Mouse (Mus musculus): ENCODE measurements around the gene Oas1f. TPM values are rescaled to one million over a fixed set of nuclear protein-coding genes. Genes with fewer than 3 reads are reported as not detected.

Oas1f gene
- polyA plus RNA-seq, 1 experiment from 2014 or later, result not detected

DNA sequence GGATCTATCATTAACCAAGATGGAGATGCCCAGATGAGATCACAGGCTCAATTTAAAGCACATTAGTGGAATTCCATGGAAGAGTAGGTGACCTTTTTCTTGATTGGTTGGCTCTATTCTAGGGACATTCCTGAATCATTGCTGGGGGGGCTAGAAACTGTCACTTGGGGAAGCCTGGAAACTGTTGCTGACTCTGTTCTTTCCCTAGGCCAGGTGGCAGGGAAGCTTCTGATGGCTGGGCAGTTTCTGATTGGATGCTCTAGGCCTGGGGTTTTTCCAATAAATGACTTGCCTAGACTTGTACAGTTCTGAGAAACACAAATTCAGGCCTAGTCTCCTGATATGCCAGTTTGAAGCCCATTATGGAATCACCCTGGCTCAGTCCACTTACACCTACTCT lies 28.2 kb upstream of the Oas1f start:
- Histone ChIP-seq H3K4me2 (no peak overlapping the region), H3K27me3 (replicated peaks; ENCODE audit: control insufficient read depth, insufficient read depth, low read length) (no peaks in the 10 kb centered on the region), H3K9ac (ENCODE audit: low read depth, low read length) (no peak overlapping the region), H3K9me3 (ENCODE audit: control insufficient read depth, low read length) (no peaks in the 10 kb centered on the region), H3K27ac (ENCODE audit: low read depth, low read length) (no peak overlapping the region), H3K4me3 (ENCODE audit: low read depth, low read length) (no peak overlapping the region), H3K4me1 (replicated peaks; ENCODE audit: control insufficient read depth, insufficient read depth, low read length) (no peaks in the 10 kb centered on the region), H3K36me3 (ENCODE audit: control insufficient read depth, insufficient read depth, low read length) (no peaks in the 10 kb centered on the region)
- DNase-seq (ENCODE audit: low spot score) (no peak), ATAC-seq (replicated peaks; ENCODE audit: low FRiP score) (no peak)

DNA sequence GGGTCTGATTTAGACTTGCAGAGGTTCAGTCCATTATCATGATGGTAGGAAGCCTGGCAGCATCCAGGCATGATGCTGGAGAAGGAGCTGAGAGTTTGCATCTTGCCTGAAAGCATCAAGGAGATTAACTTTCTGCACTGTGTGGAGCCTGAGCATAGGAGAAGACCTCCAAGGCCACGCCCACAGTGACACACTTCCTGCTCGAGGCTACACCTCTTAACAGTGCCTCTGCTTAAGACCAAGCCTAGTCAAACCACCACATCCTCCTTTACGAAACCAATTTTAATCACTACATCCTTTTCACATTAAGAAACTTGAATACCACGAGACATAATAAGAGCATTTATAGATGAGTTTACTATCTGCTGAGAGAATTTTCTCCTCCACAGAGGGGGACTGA lies 16.1 kb upstream of the Oas1f start:
- H3K27ac ChIP-seq (ENCODE audit: low read depth, low read length), result no peak overlapping the region
- H3K4me1 ChIP-seq (replicated peaks; ENCODE audit: control insufficient read depth, insufficient read depth, low read length), result no peaks in the 10 kb centered on the region
- ATAC-seq (replicated peaks; ENCODE audit: low FRiP score), result no peak
- H3K9me3 ChIP-seq (ENCODE audit: control insufficient read depth, low read length), result no peaks in the 10 kb centered on the region
- no peaks in the 10 kb centered on the region for H3K36me3 ChIP-seq (ENCODE audit: control insufficient read depth, insufficient read depth, low read length)
- H3K9ac ChIP-seq (ENCODE audit: low read depth, low read length), result no peak overlapping the region
- H3K4me3 ChIP-seq (ENCODE audit: low read depth, low read length), result no peak overlapping the region
- 72% methylated on average over 4 of the region's 4 CpGs for WGBS
- no peak overlapping the region for H3K4me2 ChIP-seq
- DNase-seq (ENCODE audit: low spot score), result no peak
- 0 out of 2 replicates have a peak, but pooled peaks cover 2% of the 10 kb centered on the region for H3K27me3 ChIP-seq (replicated peaks; ENCODE audit: control insufficient read depth, insufficient read depth, low read length)

DNA sequence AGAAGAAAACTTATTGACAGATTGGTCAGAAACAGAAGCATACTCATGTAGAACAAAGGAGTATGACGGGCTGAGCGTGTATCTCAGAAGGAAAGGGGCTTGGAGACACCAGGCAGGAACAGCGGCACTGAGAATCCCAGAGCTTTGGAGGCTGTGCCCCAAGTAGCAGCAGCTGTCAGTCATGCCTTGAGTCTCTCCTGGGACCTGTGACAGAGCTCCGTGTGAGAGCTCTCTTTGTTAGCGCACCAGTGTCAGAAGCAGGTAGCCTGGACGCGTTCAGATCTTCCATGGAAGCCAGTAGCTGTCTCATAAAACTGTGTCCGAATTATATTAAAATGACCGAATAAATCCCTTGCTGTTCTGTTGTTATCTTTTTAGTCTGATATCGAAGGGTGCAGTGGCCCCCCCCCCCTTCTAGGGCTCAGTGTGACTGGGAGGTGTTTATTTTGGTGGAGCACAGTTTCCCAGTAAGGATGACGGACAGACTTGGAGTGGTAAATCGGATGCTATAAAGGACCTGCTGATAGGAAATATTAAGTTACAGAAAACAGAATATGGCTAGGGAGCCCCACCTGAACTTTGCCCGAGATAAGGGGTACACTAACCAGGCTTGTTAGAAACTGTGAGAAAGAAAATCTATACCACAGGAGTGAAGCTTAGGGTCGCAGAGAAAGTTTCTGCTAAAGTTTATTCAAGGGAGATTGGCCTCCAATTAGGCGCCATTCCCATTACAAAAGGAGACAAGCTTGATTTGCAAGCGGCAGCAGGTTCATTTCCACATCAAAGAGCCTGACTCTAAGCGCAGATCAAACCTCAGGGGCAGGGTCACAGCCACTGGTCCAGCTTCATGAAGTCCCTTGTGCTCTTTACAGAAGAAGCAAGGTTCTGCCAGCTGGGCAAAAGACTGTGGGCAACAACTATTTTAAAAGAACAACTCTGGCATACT lies 13.6 kb upstream of the Oas1f start:
- Histone ChIP-seq H3K27me3 (replicated peaks; ENCODE audit: control insufficient read depth, insufficient read depth, low read length) (0 out of 2 replicates have a peak, but pooled peaks cover 2% of the 10 kb centered on the region), H3K27ac (ENCODE audit: low read depth, low read length) (no peak overlapping the region), H3K9ac (ENCODE audit: low read depth, low read length) (no peak overlapping the region), H3K9me3 (ENCODE audit: control insufficient read depth, low read length) (no peaks in the 10 kb centered on the region), H3K4me1 (replicated peaks; ENCODE audit: control insufficient read depth, insufficient read depth, low read length) (no peaks in the 10 kb centered on the region), H3K4me3 (ENCODE audit: low read depth, low read length) (no peak overlapping the region), H3K4me2 (no peak overlapping the region), H3K36me3 (ENCODE audit: control insufficient read depth, insufficient read depth, low read length) (no peaks in the 10 kb centered on the region)
- no peak for ATAC-seq (replicated peaks; ENCODE audit: low FRiP score)
- 22% methylated on average over 17 of the region's 17 CpGs for WGBS
- no peak for DNase-seq (ENCODE audit: low spot score)

DNA sequence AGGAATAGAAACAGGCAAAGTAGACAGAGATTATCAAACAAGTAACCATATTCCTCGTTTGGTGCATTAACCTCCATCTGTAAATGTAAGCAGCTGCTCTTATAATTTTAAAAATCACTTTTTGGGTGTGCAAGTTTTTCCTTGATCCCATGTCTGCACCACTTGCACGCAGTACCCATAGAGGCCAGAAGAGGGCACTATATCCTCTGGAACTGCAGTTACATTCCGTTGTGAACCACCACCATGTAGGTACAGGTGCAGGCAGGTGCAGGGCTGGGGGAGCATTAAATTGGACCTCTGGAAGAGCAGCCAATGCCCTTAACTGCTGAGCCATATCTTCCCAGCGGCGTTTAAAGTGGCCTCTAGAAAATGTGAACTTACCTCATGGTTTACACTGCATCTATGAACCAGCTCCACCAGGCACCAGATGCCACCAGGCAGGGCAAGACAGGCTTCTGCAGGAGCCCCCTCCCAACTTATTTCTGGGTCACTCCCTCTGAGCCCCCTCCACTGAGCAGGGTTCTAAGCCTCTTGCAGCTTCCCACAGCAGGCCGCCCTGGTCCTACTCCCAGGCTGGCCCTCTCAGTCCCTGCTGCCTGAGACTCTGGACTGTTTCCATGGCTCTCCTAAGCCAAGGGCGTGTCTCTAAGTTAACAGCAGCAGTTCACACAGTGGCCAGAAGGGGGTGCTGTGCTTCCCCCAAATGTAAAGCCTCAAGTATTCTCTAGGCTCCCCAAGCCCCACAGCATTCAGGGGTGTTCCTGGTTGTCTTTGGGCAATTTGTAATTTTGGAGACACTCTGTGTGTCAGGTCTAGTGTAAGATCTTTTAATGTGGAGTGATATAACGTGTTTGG lies 10.2 kb upstream of the Oas1f start:
- DNase-seq (ENCODE audit: low spot score), result peak; percentile 35

DNA sequence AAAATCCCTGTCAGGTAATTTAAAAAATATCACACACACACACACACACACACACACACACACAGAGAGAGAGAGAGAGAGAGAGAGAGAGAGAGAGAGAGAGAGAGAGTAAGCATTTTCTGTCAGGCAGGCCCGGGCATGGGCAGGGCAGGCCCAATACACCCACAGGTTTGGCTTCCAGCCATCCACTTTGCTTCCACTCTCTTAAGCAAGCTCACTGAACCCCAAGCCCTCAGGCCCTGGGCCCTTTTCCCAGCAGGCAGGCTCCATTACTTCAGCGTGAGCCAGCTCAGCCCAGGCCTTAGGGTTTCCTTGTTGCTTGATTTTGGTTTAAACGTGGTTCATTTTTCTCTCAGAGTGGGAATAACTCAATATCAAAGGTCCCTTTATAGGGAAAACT lies 2.5 kb upstream of the Oas1f start:
- Histone ChIP-seq H3K4me1 (replicated peaks; ENCODE audit: control insufficient read depth, insufficient read depth, low read length) (no peaks in the 10 kb centered on the region), H3K4me3 (ENCODE audit: low read depth, low read length) (no peak overlapping the region), H3K36me3 (ENCODE audit: control insufficient read depth, insufficient read depth, low read length) (no peaks in the 10 kb centered on the region), H3K9ac (ENCODE audit: low read depth, low read length) (no peak overlapping the region), H3K27me3 (replicated peaks; ENCODE audit: control insufficient read depth, insufficient read depth, low read length) (no peaks in the 10 kb centered on the region), H3K4me2 (no peak overlapping the region), H3K9me3 (ENCODE audit: control insufficient read depth, low read length) (no peaks in the 10 kb centered on the region), H3K27ac (ENCODE audit: low read depth, low read length) (no peak overlapping the region)
- 82% methylated on average over 3 of the region's 3 CpGs for WGBS
- no peak for DNase-seq (ENCODE audit: low spot score)
- no peak for ATAC-seq (replicated peaks; ENCODE audit: low FRiP score)

More for the DNA sequence above, 10.2 kb upstream of the Oas1f start:
- H3K9me3 ChIP-seq (ENCODE audit: control insufficient read depth, low read length), result no peaks in the 10 kb centered on the region
- H3K27me3 ChIP-seq (replicated peaks; ENCODE audit: control insufficient read depth, insufficient read depth, low read length), result 0 out of 2 replicates have a peak, but pooled peaks cover 2% of the 10 kb centered on the region
- no peak for ATAC-seq (replicated peaks; ENCODE audit: low FRiP score)
- H3K9ac ChIP-seq (ENCODE audit: low read depth, low read length), result no peak overlapping the region
- no peak overlapping the region for H3K4me2 ChIP-seq
- H3K36me3 ChIP-seq (ENCODE audit: control insufficient read depth, insufficient read depth, low read length), result no peaks in the 10 kb centered on the region
- no peak overlapping the region for H3K4me3 ChIP-seq (ENCODE audit: low read depth, low read length)
- 11% methylated on average over 8 of the region's 8 CpGs for WGBS
- no peaks in the 10 kb centered on the region for H3K4me1 ChIP-seq (replicated peaks; ENCODE audit: control insufficient read depth, insufficient read depth, low read length)
- no peak overlapping the region for H3K27ac ChIP-seq (ENCODE audit: low read depth, low read length)

DNA sequence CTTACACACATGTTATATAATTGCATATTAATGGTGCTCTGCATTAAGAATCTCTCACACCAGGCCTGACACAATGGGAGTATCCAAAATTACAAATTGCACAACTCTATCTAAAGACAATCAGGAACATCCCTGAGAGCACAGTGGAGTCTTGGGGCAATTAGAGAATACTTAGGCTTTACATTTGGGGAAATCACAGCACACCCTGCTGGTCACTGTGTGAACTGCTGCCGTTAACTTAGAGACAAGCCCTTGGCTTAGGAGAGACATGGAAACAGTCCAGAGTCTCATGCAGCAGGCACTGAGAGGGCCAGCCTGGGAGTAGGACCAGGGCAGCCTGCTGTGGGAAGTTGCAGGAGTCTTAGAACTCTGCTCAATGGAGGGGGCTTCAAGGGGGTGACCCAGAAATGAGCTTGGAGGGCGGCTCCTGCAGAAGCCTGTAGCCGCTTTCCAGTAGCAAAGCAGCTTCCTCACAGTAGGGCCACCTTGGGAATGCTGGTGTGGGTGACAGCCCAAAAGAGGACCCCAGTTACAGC lies 2.5 kb downstream of the Oas1f start:
- Histone ChIP-seq H3K4me2 (no peak overlapping the region), H3K9ac (ENCODE audit: low read depth, low read length) (no peak overlapping the region), H3K4me1 (replicated peaks; ENCODE audit: control insufficient read depth, insufficient read depth, low read length) (no peaks in the 10 kb centered on the region), H3K9me3 (ENCODE audit: control insufficient read depth, low read length) (peaks cover 2% of the 10 kb centered on the region; the same call in 1 of the 2 replicates), H3K4me3 (ENCODE audit: low read depth, low read length) (no peak overlapping the region), H3K27ac (ENCODE audit: low read depth, low read length) (no peak overlapping the region), H3K36me3 (ENCODE audit: control insufficient read depth, insufficient read depth, low read length) (no peaks in the 10 kb centered on the region), H3K27me3 (replicated peaks; ENCODE audit: control insufficient read depth, insufficient read depth, low read length) (no peaks in the 10 kb centered on the region)
- WGBS, result 56% methylated on average over 3 of the region's 3 CpGs
- DNase-seq (ENCODE audit: low spot score), result no peak
- no peak for ATAC-seq (replicated peaks; ENCODE audit: low FRiP score)

DNA sequence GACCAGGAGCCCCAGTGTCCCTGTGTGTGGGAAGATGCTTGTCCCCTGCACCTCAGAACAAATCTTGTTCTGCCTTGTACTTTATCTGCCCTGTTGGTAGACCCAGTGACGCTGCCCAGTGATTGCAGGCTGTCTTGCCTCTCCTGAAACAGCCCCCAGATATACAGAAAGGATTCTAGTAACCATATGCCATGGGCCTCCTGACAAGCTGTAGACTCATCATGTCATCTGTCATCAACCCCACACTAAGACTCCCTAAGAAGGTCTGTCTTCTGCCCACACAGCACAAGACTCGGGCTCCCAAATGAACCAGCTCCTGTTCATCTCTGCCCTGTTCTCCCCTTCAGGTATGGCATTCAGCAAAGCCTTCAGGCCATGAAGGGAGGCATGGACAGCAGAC lies 12.1 kb downstream of the Oas1f start:
- Histone ChIP-seq H3K9me3 (ENCODE audit: control insufficient read depth, low read length) (no peaks in the 10 kb centered on the region), H3K9ac (ENCODE audit: low read depth, low read length) (no peak overlapping the region), H3K27ac (ENCODE audit: low read depth, low read length) (no peak overlapping the region), H3K4me2 (no peak overlapping the region), H3K27me3 (replicated peaks; ENCODE audit: control insufficient read depth, insufficient read depth, low read length) (no peaks in the 10 kb centered on the region), H3K36me3 (ENCODE audit: control insufficient read depth, insufficient read depth, low read length) (no peaks in the 10 kb centered on the region), H3K4me1 (replicated peaks; ENCODE audit: control insufficient read depth, insufficient read depth, low read length) (no peaks in the 10 kb centered on the region), H3K4me3 (ENCODE audit: low read depth, low read length) (no peak overlapping the region)
- ATAC-seq (replicated peaks; ENCODE audit: low FRiP score) (no peak), DNase-seq (ENCODE audit: low spot score) (no peak)
- WGBS, result 64% methylated on average over 2 of the region's 2 CpGs

DNA sequence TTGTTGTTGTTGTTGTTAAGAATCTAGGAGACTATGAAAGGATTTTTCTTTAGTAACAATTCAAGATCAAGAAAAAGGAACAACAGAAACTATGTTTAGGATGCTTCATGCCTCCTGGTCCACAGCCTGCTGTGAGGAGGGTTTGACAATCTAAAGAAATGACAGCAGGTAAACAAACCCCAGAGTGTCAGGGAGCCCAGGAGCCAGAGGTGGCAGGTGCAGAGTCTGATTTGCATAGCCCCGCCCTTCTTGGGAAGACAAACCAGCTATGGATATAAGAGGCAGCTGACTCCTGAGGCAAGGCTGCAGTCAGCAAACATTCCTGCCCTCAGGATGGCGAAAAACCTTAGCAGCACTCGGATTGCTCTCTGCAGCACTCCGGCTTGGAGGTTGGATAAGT lies 14.0 kb downstream of the Oas1f start, which contains the start of gene Oas1h:
Gene Oas1h (plus strand): TSS at position 301 of the 400 bp plus-strand sequence.
- H3K9ac ChIP-seq (ENCODE audit: low read depth, low read length), result no peak within 1 kb of the TSS
- H3K4me1 ChIP-seq (replicated peaks; ENCODE audit: control insufficient read depth, insufficient read depth, low read length), result no peaks in the 10 kb centered on the region
- no peak within 1 kb of the TSS for H3K4me3 ChIP-seq (ENCODE audit: low read depth, low read length)
- ATAC-seq (replicated peaks; ENCODE audit: low FRiP score), result no peak
- H3K4me2 ChIP-seq, result no peak within 1 kb of the TSS
- 49% methylated on average over 4 of the region's 4 CpGs for WGBS
- no peak for DNase-seq (ENCODE audit: low spot score)
- H3K36me3 ChIP-seq (ENCODE audit: control insufficient read depth, insufficient read depth, low read length), result no peaks in the 10 kb centered on the region
- no peaks in the 10 kb centered on the region for H3K27me3 ChIP-seq (replicated peaks; ENCODE audit: control insufficient read depth, insufficient read depth, low read length)
- H3K27ac ChIP-seq (ENCODE audit: low read depth, low read length), result no peak within 1 kb of the TSS
- no peaks in the 10 kb centered on the region for H3K9me3 ChIP-seq (ENCODE audit: control insufficient read depth, low read length)
